Mouse (Mus musculus) bone marrow macrophage, adult 2 months (primary cell): ENCODE data around the gene Gipc1.

Experiments
- CTCF ChIP-seq: IDR thresholded peaks from 2 replicates; pipeline ENCODE4 v1.5.1; 2012; ENCODE audit warnings: low read depth, mild to moderate bottlenecking, low read length, moderate library complexity
- POLR2A ChIP-seq: IDR thresholded peaks from 2 replicates; pipeline ENCODE4 v1.6.1; 2012; ENCODE audit warnings: mild to moderate bottlenecking, low read depth, low read length, borderline replicate concordance

DNA sequence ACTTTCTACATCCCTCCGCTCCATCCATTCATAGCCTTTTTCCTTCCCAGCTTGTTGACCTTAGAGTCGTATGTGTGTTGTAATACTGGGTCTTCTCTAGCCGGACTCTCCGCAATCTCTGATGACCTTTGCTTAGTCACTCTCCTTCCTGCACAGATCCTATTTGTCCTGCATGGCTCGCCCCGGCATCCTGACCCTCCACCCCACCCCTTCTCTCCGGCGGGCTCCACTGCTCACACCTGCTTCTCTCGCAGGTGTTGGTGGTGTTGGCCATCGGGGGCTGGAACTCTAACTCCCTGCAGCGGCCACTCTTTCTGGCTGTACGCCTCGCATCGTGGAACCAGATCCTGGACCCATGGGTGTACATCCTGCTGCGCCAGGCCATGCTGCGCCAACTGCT, 16.5 kb downstream of the Gipc1 start:
- TF ChIP-seq CTCF: no peak
- no peak for TF ChIP-seq POLR2A
